Mouse (Mus musculus) megakaryocyte, adult 5-6 weeks (primary cell): Measurements from ENCODE around the gene Snx33. TPM values are rescaled to one million over a fixed set of nuclear protein-coding genes. Genes with fewer than 3 reads are reported as not detected.

Experiments
- total RNA-seq, 2 experiments: library from RNA; stranded (forward) in 1 of 2; stranded (reverse) in 1 of 2; fragments of 153-499, 151-499 nt in 1 of 2; fragments of 221-1000, 200-1000 nt in 1 of 2; gene quantifications; 2 replicates each; pipeline versions ENCODE4 v1.2.3 to v1.2.4; 2015 to 2017

The Snx33 gene
- total RNA-seq, 2 experiments from 2014 or later = 2.2 to 4.0 TPM

Other genes starting within 250 kb of the Snx33 start
- not detected in 2 replicates for gene Lingo1, start 131.9 kb downstream of the Snx33 start, total RNA-seq (2015)
- gene Lingo1, start 131.9 kb downstream of the Snx33 start, total RNA-seq (2017) = not detected in 2 replicates
- gene Odf3l1, start 63.7 kb downstream of the Snx33 start, total RNA-seq (2015) = not detected in 2 replicates
- gene Odf3l1, start 63.7 kb downstream of the Snx33 start, total RNA-seq (2017) = not detected in 2 replicates
- gene Cspg4, start 63.3 kb downstream of the Snx33 start, total RNA-seq (2015) = not detected in 2 replicates
- not detected in 2 replicates for gene Cspg4, start 63.3 kb downstream of the Snx33 start, total RNA-seq (2017)
- 71.0 and 83.9 TPM in 2 replicates for gene Imp3, start 9.1 kb upstream of the Snx33 start, total RNA-seq (2015)
- 34.2 and 54.6 TPM in 2 replicates for gene Imp3, start 9.1 kb upstream of the Snx33 start, total RNA-seq (2017)
- gene Snupn, start 22.5 kb upstream of the Snx33 start, total RNA-seq (2015) = 3.5 and 4.6 TPM in 2 replicates
- gene Snupn, start 22.5 kb upstream of the Snx33 start, total RNA-seq (2017) = 5.0 and 7.1 TPM in 2 replicates
- gene Ptpn9, start 66.6 kb upstream of the Snx33 start, total RNA-seq (2015) = 11.9 and 12.6 TPM in 2 replicates
- gene Ptpn9, start 66.6 kb upstream of the Snx33 start, total RNA-seq (2017) = 9.8 and 10.9 TPM in 2 replicates
- gene Sin3a, start 143.7 kb upstream of the Snx33 start, total RNA-seq (2015) = 83.5 and 87.5 TPM in 2 replicates
- 89.8 and 96.9 TPM in 2 replicates for gene Sin3a, start 143.7 kb upstream of the Snx33 start, total RNA-seq (2017)
- gene Man2c1, start 202.3 kb upstream of the Snx33 start, total RNA-seq (2015) = 27.4 and 47.7 TPM in 2 replicates
- 33.6 and 35.4 TPM in 2 replicates for gene Man2c1, start 202.3 kb upstream of the Snx33 start, total RNA-seq (2017)
- 5.4 and 5.5 TPM in 2 replicates for gene Neil1, start 219.9 kb upstream of the Snx33 start, total RNA-seq (2015)
- gene Neil1, start 219.9 kb upstream of the Snx33 start, total RNA-seq (2017) = 2.1 and 4.1 TPM in 2 replicates
- 100 and 108 TPM in 2 replicates for gene Commd4, start 230.0 kb upstream of the Snx33 start, total RNA-seq (2015)
- 150 and 151 TPM in 2 replicates for gene Commd4, start 230.0 kb upstream of the Snx33 start, total RNA-seq (2017)